Mouse (Mus musculus): ENCODE measurements around the gene Pdcd2l.

Pdcd2l gene

GRCm38 (mm10) chr7:34196132-34197128, at the start of gene Pdcd2l:
Gene Pdcd2l, minus strand, starts transcription at chr7:34196661.
- peak; percentile 99 for DNase-seq

DNA sequence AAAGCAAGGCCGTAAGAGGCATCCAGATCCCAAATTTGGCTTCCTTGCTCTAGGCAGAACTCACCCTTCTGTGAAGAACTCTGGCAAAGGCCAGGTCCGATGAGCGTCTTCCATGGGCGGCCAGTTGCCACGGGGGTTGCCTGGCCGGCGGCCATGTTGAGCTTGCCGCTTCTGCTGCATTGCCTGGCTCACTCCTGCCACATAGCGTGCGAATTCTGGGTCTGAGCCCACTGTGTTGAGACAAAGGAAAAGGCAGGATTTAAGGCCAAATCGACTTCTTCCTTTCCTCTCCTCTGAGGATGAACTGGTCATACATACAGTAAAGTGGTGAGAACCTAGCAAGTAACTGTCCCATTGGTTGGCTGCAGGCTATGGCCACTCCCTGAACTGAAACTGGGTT, 45.7 kb upstream of the Pdcd2l start:
- DNase-seq: peak; percentile 83

DNA sequence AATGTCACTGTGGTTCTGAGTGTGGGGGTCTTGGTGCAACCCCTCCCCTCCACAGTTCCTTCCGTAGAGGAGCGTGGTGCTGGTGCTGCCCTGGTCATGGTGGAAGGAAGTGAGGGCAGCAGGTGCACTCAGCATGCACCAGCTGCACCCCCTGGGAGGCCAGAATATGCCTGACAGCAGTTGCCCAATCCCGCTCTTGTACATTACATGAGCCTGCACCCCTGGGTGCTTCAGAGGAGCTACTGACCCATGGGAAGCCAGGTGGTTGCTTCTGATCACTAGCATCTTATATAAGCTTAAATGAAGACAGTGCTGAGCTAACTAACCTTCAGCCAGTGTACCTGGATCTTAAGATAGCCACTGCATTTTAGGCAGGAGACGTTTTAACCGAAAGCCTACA, 41.6 kb upstream of the Pdcd2l start:
- no peak for DNase-seq

GRCm38 (mm10) chr7:34235602-34236001, 39.1 kb upstream of the Pdcd2l start:
- DNase-seq: no peak

- DNase-seq: no peak
These were observed 38.4 kb upstream of the Pdcd2l start for GRCm38 (mm10) chr7:34234610-34235561.

- peak; percentile 100 for DNase-seq
These were observed 37.6 kb upstream of the Pdcd2l start for GRCm38 (mm10) chr7:34233909-34234609.

GRCm38 (mm10) chr7:34232785-34233725, 36.6 kb upstream of the Pdcd2l start:
- no peak for DNase-seq

- peak; percentile 99 for DNase-seq
These were observed 33.7 kb upstream of the Pdcd2l start, which contains the start of gene Gpi1 for GRCm38 (mm10) chr7:34230116-34230515. Gene Gpi1, minus strand, starts transcription at chr7:34230336.

DNA sequence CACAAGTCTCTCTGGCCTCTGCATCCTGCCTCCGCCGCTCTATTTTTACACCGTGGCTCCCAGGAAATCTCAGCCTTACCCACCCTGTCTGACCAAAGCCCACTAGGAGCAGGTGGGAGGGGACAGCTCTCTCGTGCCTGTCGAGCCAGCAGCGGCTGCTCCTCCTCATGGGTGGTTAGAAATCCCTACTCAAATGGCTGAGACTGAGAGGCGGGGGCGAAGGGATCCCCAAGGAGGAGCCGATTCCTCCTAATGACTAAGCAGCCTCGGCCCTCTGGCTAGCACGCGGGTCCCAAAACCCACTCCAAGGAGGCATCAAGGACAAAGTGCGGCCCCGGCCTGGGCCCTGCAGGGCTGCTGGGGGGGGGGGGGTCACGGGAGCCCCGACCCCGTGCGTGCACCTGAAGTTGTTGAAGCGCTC, 33.2 kb upstream of the Pdcd2l start:
- DNase-seq: peak; percentile 98

GRCm38 (mm10) chr7:34229153-34229552, 32.7 kb upstream of the Pdcd2l start:
- peak; percentile 91 for DNase-seq

DNA sequence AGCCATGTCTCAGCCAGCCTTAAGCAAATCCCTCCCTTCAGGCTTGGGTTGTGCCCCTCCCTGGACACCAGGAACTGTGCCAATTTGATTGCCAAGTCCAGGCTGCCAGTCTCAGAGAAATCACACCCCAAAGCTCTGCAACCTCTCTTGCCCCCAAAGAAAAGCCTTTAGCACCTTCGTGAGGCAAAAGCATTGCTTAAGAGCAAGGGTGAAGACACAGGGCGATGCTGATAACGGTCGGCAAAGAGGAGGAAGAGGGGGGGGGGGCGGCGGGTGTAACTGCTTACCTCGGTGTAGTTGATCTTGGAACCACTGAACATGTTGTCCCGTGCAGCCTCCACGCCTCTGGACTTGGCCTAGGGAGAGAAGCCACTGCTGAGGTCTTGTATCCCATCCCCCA, 32.2 kb upstream of the Pdcd2l start:
- DNase-seq: peak; percentile 91

- DNase-seq: no peak
These were observed 30.4 kb upstream of the Pdcd2l start for GRCm38 (mm10) chr7:34226846-34227245.

- DNase-seq: no peak
These were observed 29.6 kb upstream of the Pdcd2l start for GRCm38 (mm10) chr7:34226086-34226485.

DNA sequence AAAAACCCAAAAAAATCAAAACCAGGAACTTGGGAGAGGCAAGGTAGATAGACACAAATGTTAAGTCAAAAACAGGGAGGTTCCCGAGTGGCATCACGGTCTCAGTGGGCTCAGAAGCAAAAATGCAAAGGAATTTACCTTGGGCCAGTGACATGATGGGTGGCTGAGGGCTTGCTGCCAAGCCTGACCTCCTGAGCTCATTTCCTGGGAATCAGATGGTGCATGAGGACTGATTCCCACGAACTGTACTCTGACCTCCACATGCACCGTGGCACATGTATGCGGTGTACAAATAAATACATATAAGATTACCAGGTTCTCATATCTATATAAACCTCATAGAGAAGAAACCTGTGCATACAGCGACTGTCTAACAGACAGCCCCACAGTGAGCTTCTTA, 27.8 kb upstream of the Pdcd2l start:
- no peak for DNase-seq

DNA sequence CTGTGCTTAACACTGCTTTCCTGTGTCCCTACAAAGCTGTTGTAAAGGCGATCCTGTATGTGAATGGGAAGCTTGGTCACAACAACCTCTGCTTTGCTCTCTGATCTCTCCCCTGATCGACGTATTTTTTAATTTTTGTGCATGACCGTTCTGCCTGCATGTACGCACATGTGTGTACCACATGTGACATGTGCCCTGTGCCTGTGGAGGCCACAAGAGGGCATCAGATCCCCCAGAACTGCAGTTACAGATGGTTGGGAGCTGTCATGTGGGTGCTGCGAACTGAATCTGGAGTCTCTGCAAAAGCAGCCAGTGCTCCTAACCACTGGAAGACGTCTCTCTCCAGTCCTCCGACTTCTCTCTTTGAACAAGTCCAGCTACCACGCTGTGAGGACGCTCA, 25.9 kb upstream of the Pdcd2l start:
- no peak for DNase-seq

GRCm38 (mm10) chr7:34221594-34222250, 25.3 kb upstream of the Pdcd2l start:
- no peak for DNase-seq

DNA sequence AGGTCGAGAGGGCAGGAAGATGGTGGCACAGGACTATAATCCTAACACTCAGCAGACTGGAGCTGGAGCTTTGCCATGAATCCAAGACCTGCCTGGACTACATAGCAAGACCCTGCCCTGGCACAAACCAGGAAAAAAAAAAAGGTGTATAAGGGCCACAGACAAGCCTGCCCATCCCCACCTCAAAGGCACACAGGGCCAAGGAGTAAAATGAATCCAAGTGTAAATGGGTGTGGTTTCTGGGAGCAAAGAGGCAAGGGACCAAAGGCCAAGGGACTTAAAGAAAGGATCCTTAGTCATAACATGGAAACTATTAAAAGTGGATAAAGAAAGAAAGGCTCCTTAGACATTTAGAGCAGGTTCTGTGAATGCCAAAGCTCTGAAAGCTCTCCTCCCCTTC, 22.0 kb upstream of the Pdcd2l start:
- DNase-seq: no peak

DNA sequence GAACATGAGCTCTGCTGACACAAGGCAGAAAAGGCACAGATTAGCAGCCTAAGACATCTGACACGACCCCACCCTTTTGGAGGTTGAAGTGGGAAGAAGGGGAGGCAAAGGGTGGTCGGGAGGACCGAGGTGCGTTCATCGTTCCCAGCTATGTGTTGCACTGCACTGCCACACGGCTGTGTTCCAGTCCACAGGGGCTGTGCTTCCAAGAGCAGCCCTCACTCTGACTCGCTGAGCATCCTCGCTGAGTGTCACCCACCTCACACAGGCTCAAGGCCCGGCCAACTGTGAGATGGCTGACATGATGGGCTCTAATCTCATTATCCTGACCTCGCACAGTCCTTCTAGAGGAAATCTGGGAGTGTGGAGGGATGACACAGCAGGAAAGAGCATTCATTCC, 20.0 kb upstream of the Pdcd2l start:
- DNase-seq: no peak

DNA sequence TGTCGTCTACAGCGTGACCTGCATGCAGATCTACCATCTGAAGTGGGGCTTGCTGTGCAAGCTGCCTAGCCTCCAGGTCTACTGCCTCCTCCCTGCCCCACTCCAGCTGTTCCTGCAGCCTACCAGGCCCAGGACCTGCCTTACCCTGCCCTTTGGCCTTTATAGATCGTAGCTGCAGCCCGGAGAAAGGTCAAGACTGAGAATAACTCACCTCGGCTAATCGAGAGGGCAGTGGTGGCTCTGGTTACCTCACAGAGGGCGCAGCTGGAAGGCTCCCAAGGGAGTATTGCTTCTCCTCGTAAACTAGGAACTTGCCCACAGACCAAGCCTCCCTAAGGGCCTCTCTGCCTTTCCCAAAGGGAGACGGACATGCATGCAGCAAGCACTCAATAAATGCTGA, 19.0 kb upstream of the Pdcd2l start:
- no peak for DNase-seq

- peak; percentile 95 for DNase-seq
These were observed 18.2 kb upstream of the Pdcd2l start for GRCm38 (mm10) chr7:34214644-34215043.

- no peak for DNase-seq
These were observed 16.8 kb upstream of the Pdcd2l start for GRCm38 (mm10) chr7:34213281-34213680.

Measured in heart, adult 11 months (tissue).